Mouse (Mus musculus): ENCODE data around the gene H2-Q7. TPM values are rescaled to one million over a fixed set of nuclear protein-coding genes. Genes with fewer than 3 reads are reported as not detected.
A peak's percentile ranks its signal among the peaks of the same experiment; 100 is the strongest.
"Not testable (repeated sequence)": the region's sequence is repeated elsewhere in the genome, so short reads cannot be mapped to it uniquely, and the experiment has no call there.

Gene H2-Q7
- total RNA-seq, 2 experiments from 2014 or later: 0.47 to 0.57 TPM

DNA sequence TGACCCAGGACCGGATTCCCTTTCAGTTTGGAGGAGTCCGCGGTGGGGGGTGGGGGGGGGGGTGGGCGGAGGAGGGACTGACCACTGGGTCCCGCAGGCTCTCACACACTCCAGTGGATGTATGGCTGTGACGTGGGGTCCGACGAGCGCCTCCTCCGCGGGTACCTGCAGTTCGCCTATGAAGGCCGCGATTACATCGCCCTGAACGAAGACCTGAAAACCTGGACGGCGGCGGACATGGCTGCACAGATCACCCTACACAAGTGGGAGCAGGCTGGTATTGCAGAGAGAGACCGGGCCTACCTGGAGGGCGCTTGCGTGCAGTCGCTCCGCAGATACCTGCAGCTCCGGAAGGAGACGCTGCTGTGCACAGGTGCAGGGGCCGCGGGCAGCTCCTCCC is 13.5 kb upstream of the H2-Q7 start:
- DNase-seq (ENCODE audit: extremely low spot score in 1 of 2, low spot score in 2 of 2); H3K27ac ChIP-seq; intact Hi-C loops (cut with DNase I); H3K4me3 ChIP-seq: not testable (repeated sequence)

DNA sequence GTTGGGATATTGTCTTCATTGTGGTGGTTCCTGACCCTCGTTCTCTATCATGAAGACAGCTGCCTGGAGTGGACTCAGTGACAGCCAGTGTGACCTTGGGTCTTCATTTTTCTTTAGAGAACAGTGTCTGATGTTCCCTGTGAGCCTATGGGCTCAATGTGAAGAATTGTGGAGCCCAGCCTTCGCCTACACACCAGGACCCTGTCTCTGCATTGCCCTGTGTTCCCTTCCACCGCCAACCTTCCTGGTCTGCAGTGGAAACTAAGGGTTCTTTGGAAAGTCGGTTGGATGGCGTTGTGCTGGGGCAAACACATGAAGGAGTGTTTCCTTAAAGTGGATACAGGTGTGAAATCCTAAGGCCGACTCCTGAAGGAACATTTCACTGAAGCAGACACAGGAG is 10.1 kb upstream of the H2-Q7 start:
- intact Hi-C loops (cut with DNase I); H3K4me3 ChIP-seq; DNase-seq (ENCODE audit: extremely low spot score in 1 of 2, low spot score in 2 of 2); H3K27ac ChIP-seq: not testable (repeated sequence)

GRCm38 (mm10) chr17:35430671-35431070 is 8.3 kb upstream of the H2-Q7 start:
- intact Hi-C loops (cut with DNase I); H3K4me3 ChIP-seq; H3K27ac ChIP-seq; DNase-seq (ENCODE audit: extremely low spot score in 1 of 2, low spot score in 2 of 2): not testable (repeated sequence)

DNA sequence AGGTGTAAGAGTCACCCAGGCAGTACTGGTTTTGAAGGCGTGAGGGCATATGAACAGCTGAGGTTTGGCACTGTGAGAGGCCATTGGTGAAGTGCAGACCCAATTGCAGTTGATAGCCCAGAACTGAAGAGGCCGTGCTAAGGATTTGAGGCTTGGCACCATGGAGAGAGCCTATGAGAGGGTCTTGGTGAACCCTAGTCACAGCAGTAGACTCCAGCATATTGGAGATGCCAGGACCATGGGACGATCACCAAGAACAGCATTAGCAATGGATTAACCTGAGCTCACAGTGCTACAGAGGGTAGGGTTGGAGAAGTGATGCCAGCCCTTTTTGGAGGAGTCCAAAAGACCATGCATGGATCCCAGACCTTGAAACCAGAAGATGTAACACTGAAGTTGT is 6.8 kb upstream of the H2-Q7 start:
- H3K4me3 ChIP-seq; DNase-seq (ENCODE audit: extremely low spot score in 1 of 2, low spot score in 2 of 2); intact Hi-C loops (cut with DNase I); H3K27ac ChIP-seq: not testable (repeated sequence)

DNA sequence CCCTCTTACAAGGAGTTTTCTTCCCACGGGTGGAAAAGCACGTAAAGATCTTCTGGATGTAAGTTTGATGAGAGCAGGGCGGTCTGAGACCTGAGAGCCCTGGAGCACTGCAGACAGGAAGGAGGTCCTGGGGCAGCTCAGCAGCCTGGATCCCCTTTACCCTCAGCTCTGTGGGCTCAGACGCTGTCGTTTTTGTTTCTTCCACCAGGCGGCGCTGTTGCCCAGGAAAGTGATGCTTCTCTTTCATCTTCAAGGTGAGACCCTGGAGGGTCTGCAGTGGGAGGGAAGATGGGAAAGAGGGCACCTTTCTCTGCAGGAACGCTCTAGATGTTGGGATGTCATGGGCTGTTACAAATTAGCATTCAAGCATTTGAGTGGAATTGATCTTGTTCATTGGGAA is 4.1 kb upstream of the H2-Q7 start:
- intact Hi-C loops (cut with DNase I); H3K27ac ChIP-seq; H3K4me3 ChIP-seq; DNase-seq (ENCODE audit: extremely low spot score in 1 of 2, low spot score in 2 of 2): not testable (repeated sequence)
- TF ChIP-seq CTCF (IDR thresholded peaks at IDR 0.05): peak; percentile 59

DNA sequence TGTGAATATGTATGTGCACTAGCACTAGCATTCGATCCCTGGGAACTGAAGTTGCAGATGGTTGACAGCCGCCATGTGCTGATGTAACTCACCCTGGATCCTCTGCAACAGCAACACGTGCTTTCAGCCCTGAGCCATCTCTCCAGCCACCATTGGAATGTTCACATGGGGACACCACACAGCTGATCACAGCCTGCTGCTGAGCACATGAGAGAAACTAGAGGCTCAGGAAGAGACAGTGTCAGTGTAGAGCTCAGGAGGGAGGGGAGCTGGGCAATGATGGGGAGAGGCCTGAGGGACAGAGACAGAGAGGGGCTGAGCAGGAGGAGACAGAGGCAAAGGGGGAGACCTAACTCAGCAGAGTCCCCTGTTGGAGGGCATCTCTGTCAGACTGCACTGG is 3.4 kb upstream of the H2-Q7 start:
- intact Hi-C loops (cut with DNase I); H3K27ac ChIP-seq; DNase-seq (ENCODE audit: extremely low spot score in 1 of 2, low spot score in 2 of 2); H3K4me3 ChIP-seq: not testable (repeated sequence)

DNA sequence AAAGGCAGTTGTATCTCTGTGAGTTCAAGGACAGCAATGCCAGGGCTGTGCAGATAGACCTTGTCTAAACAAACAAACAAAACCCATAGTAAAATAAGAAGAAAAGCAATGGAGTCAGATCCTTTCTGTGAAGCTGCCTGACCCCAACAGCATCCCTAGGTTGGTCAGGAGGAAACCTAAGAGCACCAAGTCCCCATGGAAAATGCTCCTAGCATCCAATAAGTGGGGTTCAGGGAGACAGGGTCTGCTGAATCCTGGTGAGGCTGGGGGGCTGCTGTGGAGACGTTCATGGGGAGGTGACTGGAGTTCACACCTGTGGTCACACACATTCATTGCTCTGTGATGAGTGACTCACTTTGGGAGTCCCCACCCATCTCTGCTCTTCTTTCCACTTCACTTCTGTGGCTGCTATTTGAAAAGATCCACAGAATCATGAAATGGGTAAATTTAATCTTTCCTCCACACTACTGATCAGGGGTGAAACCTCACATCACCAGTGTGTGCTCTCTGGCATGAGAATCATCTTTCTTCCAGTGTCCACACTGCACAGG is 1.5 kb upstream of the H2-Q7 start:
- H3K27ac ChIP-seq; H3K4me3 ChIP-seq; intact Hi-C loops (cut with DNase I); DNase-seq (ENCODE audit: extremely low spot score in 1 of 2, low spot score in 2 of 2): not testable (repeated sequence)

GRCm38 (mm10) chr17:35438395-35438794 is 560 bp upstream of the H2-Q7 start:
- intact Hi-C loops (cut with DNase I); H3K4me3 ChIP-seq; H3K27ac ChIP-seq; DNase-seq (ENCODE audit: extremely low spot score in 1 of 2, low spot score in 2 of 2): not testable (repeated sequence)

DNA sequence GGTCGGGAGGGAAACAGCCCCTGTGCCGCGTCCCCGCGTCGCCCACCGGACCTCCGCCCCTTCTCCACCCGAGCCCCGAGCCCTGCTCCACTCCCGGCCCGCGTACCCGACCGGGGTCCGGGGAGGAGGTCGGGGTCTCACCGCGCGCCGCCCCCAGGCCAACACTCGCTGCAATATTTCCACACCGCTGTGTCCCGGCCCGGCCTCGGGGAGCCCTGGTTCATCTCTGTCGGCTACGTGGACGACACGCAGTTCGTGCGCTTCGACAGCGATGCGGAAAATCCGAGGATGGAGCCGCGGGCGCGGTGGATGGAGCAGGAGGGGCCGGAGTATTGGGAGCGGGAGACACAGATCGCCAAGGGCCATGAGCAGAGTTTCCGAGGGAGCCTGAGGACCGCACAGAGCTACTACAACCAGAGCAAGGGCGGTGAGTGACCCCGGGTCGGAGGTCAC is 366 bp downstream of the H2-Q7 start:
- DNase-seq (ENCODE audit: extremely low spot score in 1 of 2, low spot score in 2 of 2); H3K27ac ChIP-seq; intact Hi-C loops (cut with DNase I): not testable (repeated sequence)
- peak overlapping the region; percentile 36 for H3K4me3 ChIP-seq

GRCm38 (mm10) chr17:35439925-35440645 is 1.1 kb downstream of the H2-Q7 start:
- H3K4me3 ChIP-seq; DNase-seq (ENCODE audit: extremely low spot score in 1 of 2, low spot score in 2 of 2); H3K27ac ChIP-seq; intact Hi-C loops (cut with DNase I): not testable (repeated sequence)

DNA sequence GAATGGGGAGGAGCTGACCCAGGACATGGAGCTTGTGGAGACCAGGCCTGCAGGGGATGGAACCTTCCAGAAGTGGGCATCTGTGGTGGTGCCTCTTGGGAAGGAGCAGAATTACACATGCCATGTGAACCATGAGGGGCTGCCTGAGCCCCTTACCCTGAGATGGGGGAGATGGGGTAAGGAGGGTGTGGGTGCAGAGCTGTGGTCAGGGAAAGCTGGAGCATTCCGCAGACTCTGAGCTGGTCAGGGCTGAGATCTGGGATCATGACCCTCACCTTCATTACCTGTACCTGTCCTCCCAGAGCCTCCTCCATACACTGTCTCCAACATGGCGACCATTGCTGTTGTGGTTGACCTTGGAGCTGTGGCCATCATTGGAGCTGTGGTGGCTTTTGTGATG is 3.4 kb downstream of the H2-Q7 start:
- DNase-seq (ENCODE audit: extremely low spot score in 1 of 2, low spot score in 2 of 2); H3K4me3 ChIP-seq; H3K27ac ChIP-seq; intact Hi-C loops (cut with DNase I): not testable (repeated sequence)

DNA sequence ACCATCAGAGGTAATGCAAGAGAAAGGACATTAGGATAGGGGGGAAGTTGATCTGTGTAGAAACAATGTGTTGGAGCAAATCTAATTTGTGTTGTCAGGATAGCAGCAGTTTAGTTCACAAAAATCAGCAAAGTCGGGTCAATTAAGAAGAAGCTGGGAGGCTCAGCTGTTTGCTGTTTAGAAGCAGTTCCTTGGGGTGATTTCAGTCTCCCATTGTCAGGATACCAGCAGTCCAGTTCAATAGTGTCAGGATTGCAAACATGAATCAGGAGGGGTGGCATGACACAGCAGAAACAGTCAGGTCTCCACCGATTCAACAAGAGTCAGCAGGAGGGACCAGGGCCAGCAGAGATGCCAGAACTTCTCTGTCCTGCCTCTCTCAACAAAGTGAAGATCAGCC is 5.6 kb downstream of the H2-Q7 start:
- H3K4me3 ChIP-seq; DNase-seq (ENCODE audit: extremely low spot score in 1 of 2, low spot score in 2 of 2); intact Hi-C loops (cut with DNase I); H3K27ac ChIP-seq: not testable (repeated sequence)

GRCm38 (mm10) chr17:35458247-35458646 is 19.3 kb downstream of the H2-Q7 start:
- DNase-seq (ENCODE audit: extremely low spot score in 1 of 2, low spot score in 2 of 2); intact Hi-C loops (cut with DNase I); H3K4me3 ChIP-seq; H3K27ac ChIP-seq: not testable (repeated sequence)

DNA sequence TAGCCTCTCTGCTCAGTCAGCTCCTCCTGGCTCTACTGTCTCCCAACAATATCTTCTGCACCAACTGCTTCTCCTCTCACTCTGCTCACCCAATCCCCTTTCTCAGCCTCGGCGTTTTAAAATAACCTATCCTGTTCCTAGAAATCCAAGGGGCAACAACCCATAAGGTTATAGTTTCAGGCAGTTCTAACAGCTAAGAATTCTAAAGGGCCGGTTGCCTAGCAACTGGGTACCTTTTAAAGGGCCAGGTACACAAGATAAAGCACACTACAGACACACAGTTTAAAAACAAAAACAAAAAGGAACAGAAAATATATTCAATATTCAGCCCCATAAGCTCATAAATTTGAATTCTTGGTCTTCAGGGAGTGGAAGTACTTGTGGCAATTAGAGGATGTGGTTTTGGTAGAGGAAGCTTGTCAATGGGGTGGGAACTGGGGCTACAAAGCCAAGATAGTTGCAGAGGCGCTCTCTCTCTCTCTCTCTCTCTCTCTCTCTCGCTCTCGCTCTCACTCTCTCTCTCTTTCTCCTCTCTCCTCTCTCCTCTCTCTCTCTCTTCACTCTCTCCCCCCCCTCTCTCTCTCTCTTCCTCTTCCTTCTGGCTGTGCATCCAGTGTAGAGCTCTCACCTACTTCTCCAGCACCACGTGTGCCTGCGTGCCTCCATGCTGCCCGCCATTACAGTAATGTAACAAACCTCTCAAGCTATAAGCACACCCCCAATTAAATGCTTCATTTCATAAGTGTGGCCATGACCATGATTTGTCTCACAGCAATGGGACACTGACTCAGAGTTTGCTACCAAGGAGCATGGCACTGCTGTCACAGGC is 21.8 kb downstream of the H2-Q7 start:
- H3K4me3 ChIP-seq; H3K27ac ChIP-seq; DNase-seq (ENCODE audit: extremely low spot score in 1 of 2, low spot score in 2 of 2); intact Hi-C loops (cut with DNase I): not testable (repeated sequence)
